Mouse (Mus musculus): Measurements from ENCODE around the gene Tent5c.

- no peak for TF ChIP-seq CTCF (IDR thresholded peaks at IDR 0.05)
- TF ChIP-seq EP300 (IDR thresholded peaks at IDR 0.05): no peak
Measured at GRCm38 (mm10) chr3:100462235-100463083, 26.7 kb downstream of the Tent5c start.
